Mouse (Mus musculus): ENCODE data around the gene Gatd1. TPM values are rescaled to one million over a fixed set of nuclear protein-coding genes. Genes with fewer than 3 reads are reported as not detected.

The Gatd1 gene
- total RNA-seq (2023), result 29.1 TPM

GRCm38 (mm10) chr7:141413809-141414584 is at the start of gene Gatd1:
Gene Gatd1 (minus strand): TSS chr7:141414136.

GRCm38 (mm10) chr7:141460391-141461113 is 46.6 kb upstream of the Gatd1 start, which contains the start of gene Cracr2b:
Gene Cracr2b (plus strand): TSS chr7:141461094.

DNA sequence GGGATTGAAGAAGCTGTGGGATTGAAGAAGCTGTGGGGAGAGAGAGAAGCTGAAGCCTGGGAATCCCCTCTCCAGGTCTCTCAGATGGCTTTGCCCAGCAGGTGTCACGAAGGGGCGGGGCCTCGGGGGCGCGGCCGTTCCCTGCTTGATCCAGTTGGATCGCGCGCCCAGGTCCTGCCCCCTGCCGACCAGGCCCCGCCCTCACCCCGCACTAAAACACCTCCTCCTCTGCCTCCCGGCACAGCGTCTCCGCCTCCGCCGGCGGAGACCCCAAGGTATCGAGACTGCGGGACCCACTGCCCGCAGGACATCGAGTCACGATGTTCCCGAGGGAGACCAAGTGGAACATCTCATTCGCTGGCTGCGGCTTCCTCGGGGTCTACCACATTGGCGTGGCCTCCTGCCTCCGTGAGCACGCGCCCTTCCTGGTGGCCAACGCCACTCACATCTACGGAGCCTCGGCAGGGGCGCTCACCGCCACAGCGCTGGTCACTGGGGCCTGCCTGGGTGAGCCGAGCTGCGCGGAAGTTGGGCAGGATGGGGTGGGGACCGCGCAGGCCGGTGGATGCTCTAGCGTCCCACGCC is 41.1 kb upstream of the Gatd1 start, which contains the start of gene Pnpla2:
Pnpla2 (plus strand) TSS at position 232 of the 585 bp plus-strand sequence.

DNA sequence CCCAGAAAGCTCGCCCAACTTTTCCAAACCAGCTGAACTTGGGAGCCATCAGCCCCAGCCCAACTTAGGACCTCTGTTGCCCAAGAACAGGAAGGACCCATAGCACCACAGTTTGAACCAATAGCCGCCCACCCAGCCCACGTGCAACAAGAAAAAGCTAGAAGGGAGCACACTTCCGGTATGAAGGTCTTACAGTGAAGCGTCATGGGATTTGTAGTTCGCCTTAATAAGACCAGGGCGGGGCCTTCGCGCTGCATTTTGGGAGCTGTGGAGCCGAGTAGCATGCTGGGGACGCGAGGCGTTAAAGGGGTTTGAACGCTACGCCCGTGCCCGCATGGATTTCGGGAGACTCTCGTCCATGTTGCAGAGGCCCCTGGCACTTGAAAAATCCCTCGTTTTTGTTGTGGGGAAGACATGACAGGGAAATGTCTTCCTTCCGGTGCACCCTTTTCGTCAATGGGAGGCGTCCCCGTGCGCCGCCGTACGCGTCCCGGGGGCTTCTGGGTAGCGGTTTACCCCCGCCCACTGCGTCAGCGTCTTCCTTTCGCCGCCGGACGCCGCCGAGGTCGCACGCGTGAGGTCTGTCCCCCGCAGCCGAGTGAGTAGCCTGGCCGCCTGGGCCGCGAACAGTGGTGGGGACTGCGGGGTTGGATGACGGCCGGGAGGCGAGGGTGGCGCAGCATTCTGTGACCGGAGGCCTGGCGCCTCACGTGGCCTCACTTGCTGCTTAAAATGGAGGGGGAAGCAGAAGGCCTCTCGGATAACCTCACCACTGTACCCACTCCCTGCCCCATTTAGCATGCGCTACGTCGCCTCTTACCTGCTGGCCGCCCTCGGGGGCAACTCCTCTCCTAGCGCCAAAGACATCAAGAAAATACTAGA is 33.4 kb upstream of the Gatd1 start, which contains the start of gene Rplp2:
Rplp2 (plus strand) TSS at position 261 of the 882 bp plus-strand sequence.

DNA sequence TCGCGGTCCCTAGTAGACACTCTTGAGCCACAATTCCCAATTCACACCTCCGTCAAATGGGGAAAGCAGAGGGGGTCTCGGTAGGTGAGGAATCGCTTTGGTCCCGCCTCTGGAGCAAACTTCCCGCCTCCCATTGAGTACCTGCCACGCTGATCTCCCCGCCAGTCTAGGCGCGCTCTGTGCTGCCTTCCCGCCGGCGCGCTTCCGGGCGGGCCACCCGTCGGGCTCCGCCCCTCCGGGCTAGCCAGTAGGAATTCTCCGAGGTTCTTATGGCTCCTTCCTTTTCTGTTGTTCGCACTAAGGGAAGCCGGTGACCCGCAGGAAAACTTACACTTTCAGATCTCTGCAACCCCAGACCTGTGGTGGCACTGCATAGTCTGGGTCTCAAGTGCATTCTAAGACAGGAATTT is 29.9 kb upstream of the Gatd1 start, which contains the start of gene Pidd1:
Pidd1 (minus strand) TSS at position 198 of the 410 bp plus-strand sequence.

DNA sequence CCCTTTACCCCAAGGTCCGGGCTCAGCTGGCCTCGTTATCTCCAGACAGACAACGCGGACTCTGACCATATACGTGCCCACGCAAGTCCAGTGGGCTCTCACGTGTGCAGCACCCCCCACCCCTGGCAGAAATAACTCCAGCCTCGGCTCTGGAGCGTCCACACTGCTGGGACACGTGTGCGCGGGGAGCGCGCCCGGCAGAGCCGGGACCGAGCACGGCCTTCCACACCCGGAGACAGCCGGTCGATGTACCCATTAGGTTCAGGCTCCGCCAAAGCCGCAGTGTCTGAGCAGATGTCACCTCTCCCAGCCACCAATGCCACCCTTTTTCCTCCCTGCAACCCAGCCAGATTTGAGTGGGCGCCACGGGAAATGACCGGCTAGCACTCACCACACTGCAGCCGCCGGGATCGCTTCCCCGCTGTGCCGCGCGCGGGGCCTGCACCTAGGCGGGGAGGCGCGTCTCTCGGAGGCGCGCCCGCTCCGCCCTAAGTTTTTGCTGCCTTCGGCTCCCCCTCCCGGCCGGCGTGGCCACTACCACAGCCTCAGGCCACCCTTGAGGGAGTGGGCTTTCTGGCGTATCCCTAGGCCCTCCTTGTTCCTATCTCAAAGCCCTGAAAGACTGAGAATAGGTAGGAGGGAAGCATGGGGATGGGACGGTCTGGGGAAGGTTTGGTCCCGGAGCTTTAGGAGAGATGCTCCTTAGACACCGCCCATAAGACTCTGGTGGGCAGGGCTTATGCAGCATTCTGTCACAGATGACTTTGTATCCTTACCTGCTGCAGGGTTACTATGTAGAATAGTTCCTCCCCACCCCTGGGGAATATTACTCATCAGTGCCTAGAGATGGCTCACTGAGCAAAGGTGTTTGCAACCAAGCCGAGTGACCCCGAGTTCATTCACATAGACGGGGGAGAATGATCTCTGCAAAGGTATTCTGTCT is 23.5 kb upstream of the Gatd1 start, which contains the start of gene Slc25a22:
Slc25a22 (minus strand) TSS at position 715 of the 943 bp plus-strand sequence.

GRCm38 (mm10) chr7:141429310-141429709 is 15.4 kb upstream of the Gatd1 start, which contains the start of gene Cend1:
Gene Cend1 (minus strand): TSS chr7:141429491.

GRCm38 (mm10) chr7:141391625-141392551 is 22.0 kb downstream of the Gatd1 start, which contains the start of gene Taldo1:
Gene Taldo1 (plus strand): TSS chr7:141392199.

Other genes starting within 250 kb of the Gatd1 start
- gene Rnh1, start 241.3 kb downstream of the Gatd1 start, total RNA-seq (2023), result 44.3 TPM
- gene Hras, start 220.1 kb downstream of the Gatd1 start, total RNA-seq (2023), result 23.0 TPM
- gene Lrrc56, start 220.0 kb downstream of the Gatd1 start, total RNA-seq (2023), result 2.1 TPM
- gene Lmntd2, start 200.1 kb downstream of the Gatd1 start, total RNA-seq (2023), result 2.8 TPM
- 10.6 TPM for gene Rassf7, start 198.3 kb downstream of the Gatd1 start, total RNA-seq (2023)
- gene Phrf1, start 185.4 kb downstream of the Gatd1 start, total RNA-seq (2023), result 154 TPM
- gene Irf7, start 147.7 kb downstream of the Gatd1 start, total RNA-seq (2023), result 62.5 TPM
- gene Cdhr5, start 137.3 kb downstream of the Gatd1 start, total RNA-seq (2023), result not detected
- gene Sct, start 135.0 kb downstream of the Gatd1 start, total RNA-seq (2023), result not detected
- gene Drd4, start 122.1 kb downstream of the Gatd1 start, total RNA-seq (2023), result not detected
- gene Deaf1, start 86.4 kb downstream of the Gatd1 start, total RNA-seq (2023), result 56.9 TPM
- 22.6 TPM for gene Tmem80, start 86.4 kb downstream of the Gatd1 start, total RNA-seq (2023)
- gene Eps8l2, start 75.3 kb downstream of the Gatd1 start, total RNA-seq (2023), result not detected
- gene Taldo1, start 21.9 kb downstream of the Gatd1 start, total RNA-seq (2023), result 88.3 TPM
- gene Cend1, start 15.4 kb upstream of the Gatd1 start, total RNA-seq (2023), result not detected
- gene Slc25a22, start 23.8 kb upstream of the Gatd1 start, total RNA-seq (2023), result 53.6 TPM
- gene Pidd1, start 29.9 kb upstream of the Gatd1 start, total RNA-seq (2023), result 4.1 TPM
- gene Rplp2, start 33.2 kb upstream of the Gatd1 start, total RNA-seq (2023), result 3,494 TPM
- gene Pnpla2, start 41.1 kb upstream of the Gatd1 start, total RNA-seq (2023), result 66.5 TPM
- not detected for gene Cracr2b, start 47.0 kb upstream of the Gatd1 start, total RNA-seq (2023)
- gene Cd151, start 53.3 kb upstream of the Gatd1 start, total RNA-seq (2023), result 14.0 TPM
- 11.6 TPM for gene Polr2l, start 61.0 kb upstream of the Gatd1 start, total RNA-seq (2023)
- 2.2 TPM for gene Tspan4, start 61.1 kb upstream of the Gatd1 start, total RNA-seq (2023)
- gene Chid1, start 125.7 kb upstream of the Gatd1 start, total RNA-seq (2023), result 20.1 TPM
- gene Ap2a2, start 148.0 kb upstream of the Gatd1 start, total RNA-seq (2023), result 67.9 TPM
- gene Muc6, start 241.2 kb upstream of the Gatd1 start, total RNA-seq (2023), result not detected

Measured in CD4-positive naive resting alpha-beta T cell, adult 76 days (primary cell).